ENCODE assay signal across 8 mouse cellular contexts in genomic region chr6:126940451-126940850, GRCm38 (mm10). TPM values are rescaled to one million over a fixed set of nuclear protein-coding genes. Genes with fewer than 3 reads are reported as not detected.
DNase-seq lines count a peak whose midpoint lies in the region; ATAC-seq and TF ChIP-seq lines count a peak whose summit lies in the region.

No protein-coding gene starts in this region.

- DNase-seq in heart, adult 9 months (ENCODE audit: low spot score in 2 of 2), result no peak
- peak; percentile 89 for DNase-seq in MEL (ENCODE audit: low read depth, low spot score)
- DNase-seq in limb, embryonic 10.5 days (ENCODE audit: low spot score), result no peak
- DNase-seq in thymus, postnatal 36 days, result no peak
- DNase-seq in adrenal gland, adult 2 months, result no peak

- H3K27ac ChIP-seq in heart, embryonic 14.5 days (replicated peaks in 1 of 2; ENCODE audit: control insufficient read depth in 1 of 2, insufficient read depth in 1 of 2, low read depth in 2 of 2, low read length in 2 of 2), result no peak overlapping the region
- peak overlapping the region; percentile 81 for H3K27ac ChIP-seq in MEL (ENCODE audit: control insufficient read depth, low read depth, low read length)
- no peak overlapping the region for H3K27ac ChIP-seq in embryonic facial prominence, embryonic 15.5 days (replicated peaks)
- H3K27ac ChIP-seq in limb, embryonic 10.5 days, result no peak overlapping the region
- H3K27ac ChIP-seq in midbrain, embryonic 16.5 days (ENCODE audit: low read length), result no peak overlapping the region

- TF ChIP-seq RAD21 in MEL (IDR thresholded peaks at IDR 0.05; ENCODE audit: low read depth, low read length), result peak; percentile 24

- 0 out of 4 replicates have a peak, but pooled peaks of 1 of the 2 experiments have one; percentile 8 for TF ChIP-seq POLR2A in MEL (IDR thresholded peaks at IDR 0.05; ENCODE audit: control insufficient read depth in 1 of 2, insufficient read depth in 1 of 2, low read depth in 1 of 2, low read length in 2 of 2, poor library complexity in 1 of 2)

- H3K4me2 ChIP-seq in heart, embryonic 14.5 days (ENCODE audit: low read length), result peak overlapping the region; percentile 88
- H3K4me2 ChIP-seq in embryonic facial prominence, embryonic 15.5 days (replicated peaks), result peak overlapping the region; percentile 97
- H3K4me2 ChIP-seq in midbrain, embryonic 16.5 days (ENCODE audit: low read length), result peak overlapping the region; percentile 57

- peak overlapping the region; percentile 65 to 92; a peak in 3 of 4 replicates for H3K4me3 ChIP-seq in heart, embryonic 14.5 days (ENCODE audit: control insufficient read depth in 1 of 2, insufficient read depth in 1 of 2, low read depth in 1 of 2, low read length in 2 of 2)
- peak overlapping the region; percentile 82 to 91 for H3K4me3 ChIP-seq in MEL (ENCODE audit: control insufficient read depth in 1 of 2, insufficient read depth in 1 of 2, low read depth in 2 of 2, low read length in 2 of 2)
- H3K4me3 ChIP-seq in embryonic facial prominence, embryonic 15.5 days (replicated peaks), result peak overlapping the region; percentile 78
- H3K4me3 ChIP-seq in limb, embryonic 10.5 days, result peak overlapping the region; percentile 94
- H3K4me3 ChIP-seq in midbrain, embryonic 16.5 days (ENCODE audit: low read depth, low read length), result peak overlapping the region; percentile 52

- H3K27me3 ChIP-seq in heart, embryonic 14.5 days (ENCODE audit: control insufficient read depth, insufficient read depth, low read length), result no peaks in the 10 kb centered on the region
- H3K27me3 ChIP-seq in MEL (ENCODE audit: control insufficient read depth in 1 of 2, insufficient read depth in 2 of 2, low read length in 2 of 2), result no peaks in the 10 kb centered on the region
- H3K27me3 ChIP-seq in embryonic facial prominence, embryonic 15.5 days, result no peaks in the 10 kb centered on the region
- no peaks in the 10 kb centered on the region for H3K27me3 ChIP-seq in limb, embryonic 10.5 days (ENCODE audit: low read depth, poor library complexity, severe bottlenecking)
- H3K27me3 ChIP-seq in midbrain, embryonic 16.5 days (ENCODE audit: control insufficient read depth, insufficient read depth, low read depth, low read length), result no peaks in the 10 kb centered on the region

- no peaks in the 10 kb centered on the region for H3K9me3 ChIP-seq in heart, embryonic 14.5 days (ENCODE audit: control insufficient read depth, low read length)
- no peaks in the 10 kb centered on the region for H3K9me3 ChIP-seq in MEL (replicated peaks; ENCODE audit: insufficient read depth, low read length)
- H3K9me3 ChIP-seq in embryonic facial prominence, embryonic 15.5 days (replicated peaks), result no peaks in the 10 kb centered on the region
- no peaks in the 10 kb centered on the region for H3K9me3 ChIP-seq in limb, embryonic 10.5 days (replicated peaks)
- no peaks in the 10 kb centered on the region for H3K9me3 ChIP-seq in midbrain, embryonic 16.5 days (replicated peaks; ENCODE audit: control insufficient read depth, low read length, poor library complexity, severe bottlenecking)

- H3K4me1 ChIP-seq in heart, embryonic 14.5 days (ENCODE audit: control insufficient read depth in 2 of 2, insufficient read depth in 2 of 2, low read length in 2 of 2), result peaks cover 0 to 19% of the 10 kb centered on the region in 2 experiments; a peak in 3 of 4 replicates
- peaks cover 0 to 8% of the 10 kb centered on the region in 2 experiments; a peak in 1 of 4 replicates for H3K4me1 ChIP-seq in MEL (ENCODE audit: control insufficient read depth in 1 of 2, insufficient read depth in 2 of 2, low read length in 2 of 2)
- peaks cover 20% of the 10 kb centered on the region for H3K4me1 ChIP-seq in embryonic facial prominence, embryonic 15.5 days
- H3K4me1 ChIP-seq in limb, embryonic 10.5 days, result peaks cover 27% of the 10 kb centered on the region
- H3K4me1 ChIP-seq in midbrain, embryonic 16.5 days (ENCODE audit: control insufficient read depth, insufficient read depth, low read length), result peaks cover 17% of the 10 kb centered on the region

- H3K36me3 ChIP-seq in heart, embryonic 14.5 days (ENCODE audit: control insufficient read depth, insufficient read depth, low read length), result peaks cover 33% of the 10 kb centered on the region
- H3K36me3 ChIP-seq in MEL (ENCODE audit: control insufficient read depth in 1 of 2, insufficient read depth in 2 of 2, low read length in 2 of 2), result peaks cover 2 to 15% of the 10 kb centered on the region in 2 experiments; a peak in 2 of 4 replicates
- peaks cover 15% of the 10 kb centered on the region for H3K36me3 ChIP-seq in embryonic facial prominence, embryonic 15.5 days
- peaks cover 8% of the 10 kb centered on the region for H3K36me3 ChIP-seq in limb, embryonic 10.5 days
- H3K36me3 ChIP-seq in midbrain, embryonic 16.5 days (ENCODE audit: control insufficient read depth, insufficient read depth, low read length), result peaks cover 3% of the 10 kb centered on the region; the same call in 1 of the 2 replicates

- H3K79me2 ChIP-seq in MEL (ENCODE audit: control insufficient read depth, insufficient read depth, low read length, poor library complexity), result peaks cover 20% of the 10 kb centered on the region

- peak; percentile 34 to 71 (median 63); a peak in 4 of 6 replicates for TF ChIP-seq CTCF in MEL (IDR thresholded peaks at IDR 0.05 in 2 of 3, conservative IDR thresholded peaks at IDR 0.05 in 1 of 3; ENCODE audit: control insufficient read depth in 1 of 3, insufficient read depth in 1 of 3, low read depth in 2 of 3, low read length in 3 of 3, poor library complexity in 1 of 3, severe bottlenecking in 1 of 3)

- ATAC-seq in heart, embryonic 14.5 days (ENCODE audit: insufficient number of reproducible peaks, insufficient read depth, low FRiP score, low read depth), result no peak
- ATAC-seq in embryonic facial prominence, embryonic 15.5 days (ENCODE audit: insufficient number of reproducible peaks, low FRiP score, low TSS enrichment, low read depth), result no peak
- ATAC-seq in midbrain, embryonic 16.5 days, result no peak

- 6% methylated on average over 5 of the region's 5 CpGs for WGBS in heart, embryonic 14.5 days
- 2% methylated on average over 5 of the region's 5 CpGs for WGBS in embryonic facial prominence, embryonic 15.5 days
- 6% methylated on average over 5 of the region's 5 CpGs for WGBS in limb, embryonic 10.5 days
- 1% methylated on average over 5 of the region's 5 CpGs for WGBS in midbrain, embryonic 16.5 days

- H3K9ac ChIP-seq in heart, embryonic 14.5 days (ENCODE audit: low read length), result peak overlapping the region; percentile 72
- peak overlapping the region; percentile 80 for H3K9ac ChIP-seq in MEL (ENCODE audit: control insufficient read depth, low read depth, low read length, poor library complexity, severe bottlenecking)
- H3K9ac ChIP-seq in embryonic facial prominence, embryonic 15.5 days, result no peak overlapping the region
- H3K9ac ChIP-seq in midbrain, embryonic 16.5 days (ENCODE audit: low read depth, low read length), result peak overlapping the region; percentile 58; the same call in 1 of the 2 replicates

- peak in 1 of 2 experiments; percentile 54; a peak in 1 of 4 replicates for TF ChIP-seq EP300 in MEL (IDR thresholded peaks at IDR 0.05; ENCODE audit: low read depth in 1 of 2, low read length in 2 of 2)

TF ChIP-seq in MEL, 35 proteins besides CTCF, POLR2A, EP300 and RAD21 (continues in another document):
- TF ChIP-seq POLR2AphosphoS2 (IDR thresholded peaks at IDR 0.05; ENCODE audit: low read length) (no peak), HCFC1 (IDR thresholded peaks at IDR 0.05; ENCODE audit: low read depth, low read length) (peak; percentile 55; the same call in 1 of the 2 replicates), USF1 (IDR thresholded peaks at IDR 0.05; ENCODE audit: low read depth, low read length) (no peak), MAX (IDR thresholded peaks at IDR 0.05; ENCODE audit: low read length) (peak; percentile 58; the same call in 1 of the 2 replicates), UBTF (IDR thresholded peaks at IDR 0.05; ENCODE audit: borderline replicate concordance, insufficient read depth, low read depth, low read length) (no peak)

RNA-seq across cellular contexts. Expression of gene D6Wsu163e, which starts 0.7 kb away (rescaled TPM):
- polyA plus RNA-seq in heart, embryonic 14.5 days (2014; fragmentation: Nextera tagmentation; extraction: Ambion mirVana), result 13.8 and 16.0 TPM in 2 replicates
- total RNA-seq in MEL (2012; rRNA removed), result 31.4 and 36.6 TPM in 2 replicates
- 10 to 100 TPM in 1 of 2 experiments, not detected in 1; 28.4 TPM for polyA plus RNA-seq in MEL (2012; ENCODE audit: insufficient read depth in 1 of 2, insufficient read length in 2 of 2, low read depth in 1 of 2, low replicate concordance in 2 of 2, missing spikeins in 1 of 2)
- polyA plus RNA-seq in embryonic facial prominence, embryonic 15.5 days (2015; fragmentation: Nextera tagmentation; extraction: Ambion mirVana), result 17.1 and 19.2 TPM in 2 replicates
- 10.8 and 14.9 TPM in 2 replicates for polyA plus RNA-seq in limb, embryonic 10.5 days (2016; fragmentation: Nextera tagmentation; extraction: Ambion mirVana)
- polyA plus RNA-seq in midbrain, embryonic 16.5 days (2015; fragmentation: Nextera tagmentation; extraction: Ambion mirVana), result 31.8 and 36.2 TPM in 2 replicates
- 10 to 100 TPM; 17.4 to 22.1 TPM for total RNA-seq in adrenal gland, adult 2 months (2021)
- polyA plus RNA-seq in adrenal gland, adult 2 months (2012; rRNA removed), result 1.3 and 1.5 TPM in 2 replicates

RNA-seq across cellular contexts. Expression of gene Rad51ap1, which starts 1.1 kb away (rescaled TPM):
- polyA plus RNA-seq in heart, embryonic 14.5 days (2014; fragmentation: Nextera tagmentation; extraction: Ambion mirVana), result 28.7 and 32.6 TPM in 2 replicates
- 52.8 and 55.2 TPM in 2 replicates for total RNA-seq in MEL (2012; rRNA removed)
- 100 to 1,000 TPM in 1 of 2 experiments, not detected in 1; 108 TPM for polyA plus RNA-seq in MEL (2012; ENCODE audit: insufficient read depth in 1 of 2, insufficient read length in 2 of 2, low read depth in 1 of 2, low replicate concordance in 2 of 2, missing spikeins in 1 of 2)
- 47.2 and 47.4 TPM in 2 replicates for polyA plus RNA-seq in embryonic facial prominence, embryonic 15.5 days (2015; fragmentation: Nextera tagmentation; extraction: Ambion mirVana)
- 81.2 and 90.7 TPM in 2 replicates for polyA plus RNA-seq in limb, embryonic 10.5 days (2016; fragmentation: Nextera tagmentation; extraction: Ambion mirVana)
- polyA plus RNA-seq in midbrain, embryonic 16.5 days (2015; fragmentation: Nextera tagmentation; extraction: Ambion mirVana), result 13.3 and 14.5 TPM in 2 replicates
- 1 to 10 TPM in 1 of 2 experiments, under 1 TPM in 1; 0.59 to 1.3 TPM for total RNA-seq in adrenal gland, adult 2 months (2021)
- polyA plus RNA-seq in adrenal gland, adult 2 months (2012; rRNA removed), result 0.59 and 1.1 TPM in 2 replicates

RNA-seq across cellular contexts. Expression of gene Dyrk4, which starts 18.8 kb away (rescaled TPM):
- polyA plus RNA-seq in heart, embryonic 14.5 days (2014; fragmentation: Nextera tagmentation; extraction: Ambion mirVana), result not detected in 2 replicates
- not detected in 2 replicates for total RNA-seq in MEL (2012; rRNA removed)
- polyA plus RNA-seq in MEL (2012; ENCODE audit: insufficient read depth in 1 of 2, insufficient read length in 2 of 2, low read depth in 1 of 2, low replicate concordance in 2 of 2, missing spikeins in 1 of 2), result under 1 TPM in 1 of 2 experiments, not detected in 1; 0.08 TPM
- polyA plus RNA-seq in embryonic facial prominence, embryonic 15.5 days (2015; fragmentation: Nextera tagmentation; extraction: Ambion mirVana), result 0.62 and 1.2 TPM in 2 replicates
- polyA plus RNA-seq in limb, embryonic 10.5 days (2016; fragmentation: Nextera tagmentation; extraction: Ambion mirVana), result not detected in 2 replicates
- polyA plus RNA-seq in midbrain, embryonic 16.5 days (2015; fragmentation: Nextera tagmentation; extraction: Ambion mirVana), result not detected in 2 replicates
- total RNA-seq in adrenal gland, adult 2 months (2021), result not detected
- polyA plus RNA-seq in adrenal gland, adult 2 months (2012; rRNA removed), result not detected in 2 replicates
